Mouse (Mus musculus): Measurements from ENCODE around the gene Zfp526.

DNA sequence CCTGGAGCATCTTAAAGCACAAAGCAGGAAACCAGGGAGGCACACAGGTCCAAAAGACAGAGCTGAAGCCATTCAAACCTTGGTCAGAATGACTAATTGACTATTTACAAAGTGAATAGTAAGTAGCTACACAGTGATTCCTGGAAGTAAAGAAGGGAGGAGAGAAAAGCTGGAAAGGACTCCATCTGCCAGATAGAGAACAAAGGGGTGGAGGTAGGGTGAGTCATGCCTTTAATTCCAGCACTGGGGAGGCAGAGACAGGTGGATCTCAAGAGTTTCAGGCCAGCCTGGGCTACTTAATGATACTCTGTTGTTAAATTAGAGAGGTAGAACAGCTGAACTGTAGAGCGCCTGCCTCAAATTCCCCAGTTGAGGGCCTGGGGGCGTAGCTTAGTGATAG lies 7.1 kb upstream of the Zfp526 start:
- TF ChIP-seq POLR2A (IDR thresholded peaks at IDR 0.05; ENCODE audit: insufficient read depth, low read depth, low read length): no peak
- TF ChIP-seq CTCF (IDR thresholded peaks at IDR 0.05; ENCODE audit: insufficient read depth, low read depth, low read length): no peak
